Mouse (Mus musculus) megakaryocyte, embryonic 14.5 days (primary cell): ENCODE measurements around the gene Proca1.

Experiments
- FLI1 ChIP-seq: IDR thresholded peaks from 2 replicates; pipeline ENCODE4 v1.6.1; 2012; ENCODE audit warnings: low read length, inconsistent platforms, mixed read lengths
- GATA1 ChIP-seq: IDR thresholded peaks from 3 replicates; pipeline ENCODE4 v1.6.1; 2012; ENCODE audit warnings: mixed read lengths, low read length, inconsistent platforms, borderline replicate concordance

GRCm38 (mm10) chr11:78183884-78184514 lies 9.2 kb upstream of the Proca1 start:
- TF ChIP-seq GATA1, result no peak
- no peak for TF ChIP-seq FLI1
